Mouse (Mus musculus): Measurements from ENCODE around the gene Pmpcb. TPM values are rescaled to one million over a fixed set of nuclear protein-coding genes. Genes with fewer than 3 reads are reported as not detected.

Gene Pmpcb
- polyA plus RNA-seq, 1 experiment, result 92.8 TPM

DNA sequence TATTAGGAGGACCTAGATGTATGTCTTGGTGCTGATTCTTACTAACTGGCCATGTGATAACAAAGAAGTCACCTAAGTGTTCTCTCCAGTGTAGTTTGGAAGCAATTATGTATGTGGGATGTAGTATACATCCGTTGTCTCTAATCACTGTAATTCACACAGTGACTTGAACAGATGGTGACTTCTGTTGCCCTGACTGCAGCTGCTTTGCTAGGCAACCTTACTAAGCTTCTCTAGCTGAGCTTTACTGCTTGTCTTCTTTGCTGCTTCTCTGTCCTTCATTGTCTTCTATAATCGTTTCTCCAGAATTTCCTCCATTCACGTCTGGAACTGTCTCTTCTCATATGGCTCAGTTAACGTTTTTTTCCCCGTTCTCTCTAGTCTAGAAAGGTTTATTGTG is 52.1 kb downstream of the Pmpcb start:
- Histone ChIP-seq H3K4me3 (ENCODE audit: insufficient read depth, poor library complexity, severe bottlenecking) (no peak overlapping the region), H3K79me2 (ENCODE audit: control insufficient read depth, insufficient read depth) (peaks cover 85% of the 10 kb centered on the region), H3K27me3 (ENCODE audit: control insufficient read depth, insufficient read depth, insufficient read length) (no peaks in the 10 kb centered on the region), H3K79me3 (ENCODE audit: low read depth) (peaks cover 71% of the 10 kb centered on the region), H3K36me3 (ENCODE audit: control insufficient read depth, insufficient read depth) (peaks cover 19% of the 10 kb centered on the region), H3ac (ENCODE audit: control insufficient read depth, insufficient read length, low read depth) (no peak overlapping the region)
- TF ChIP-seq MYOG (IDR thresholded peaks at IDR 0.05; ENCODE audit: control insufficient read depth, extremely low read depth, insufficient read length), result no peak
- TF ChIP-seq USF1 (IDR thresholded peaks at IDR 0.05; ENCODE audit: low read depth), result no peak
- TF ChIP-seq MAX (IDR thresholded peaks at IDR 0.05), result no peak
- TF ChIP-seq FOSL1 (IDR thresholded peaks at IDR 0.05; ENCODE audit: insufficient read depth, low read length, poor library complexity, severe bottlenecking), result no peak
- no peak for TF ChIP-seq MYOD1 (IDR thresholded peaks at IDR 0.05; ENCODE audit: control insufficient read depth, insufficient read length, low read depth)
- TF ChIP-seq CTCF (IDR thresholded peaks at IDR 0.05; ENCODE audit: control insufficient read depth, insufficient read depth, insufficient read length), result no peak
- no peak for TF ChIP-seq CEBPB (IDR thresholded peaks at IDR 0.05; ENCODE audit: low read depth)

GRCm38 (mm10) chr5:21792166-21792565 is 55.2 kb downstream of the Pmpcb start:
- Histone ChIP-seq H3K4me3 (ENCODE audit: insufficient read depth, poor library complexity, severe bottlenecking) (no peak overlapping the region), H3ac (ENCODE audit: control insufficient read depth, insufficient read length, low read depth) (no peak overlapping the region), H3K36me3 (ENCODE audit: control insufficient read depth, insufficient read depth) (peaks cover 43% of the 10 kb centered on the region), H3K27me3 (ENCODE audit: control insufficient read depth, insufficient read depth, insufficient read length) (no peaks in the 10 kb centered on the region), H3K79me2 (ENCODE audit: control insufficient read depth, insufficient read depth) (peaks cover 90% of the 10 kb centered on the region), H3K79me3 (ENCODE audit: low read depth) (peaks cover 64% of the 10 kb centered on the region)
- no peak for TF ChIP-seq CTCF (IDR thresholded peaks at IDR 0.05; ENCODE audit: control insufficient read depth, insufficient read depth, insufficient read length)
- TF ChIP-seq MYOG (IDR thresholded peaks at IDR 0.05; ENCODE audit: control insufficient read depth, extremely low read depth, insufficient read length), result no peak
- TF ChIP-seq CEBPB (IDR thresholded peaks at IDR 0.05; ENCODE audit: low read depth), result no peak
- TF ChIP-seq MAX (IDR thresholded peaks at IDR 0.05), result no peak
- TF ChIP-seq FOSL1 (IDR thresholded peaks at IDR 0.05; ENCODE audit: insufficient read depth, low read length, poor library complexity, severe bottlenecking), result no peak
- TF ChIP-seq MYOD1 (IDR thresholded peaks at IDR 0.05; ENCODE audit: control insufficient read depth, insufficient read length, low read depth), result no peak
- no peak for TF ChIP-seq USF1 (IDR thresholded peaks at IDR 0.05; ENCODE audit: low read depth)

DNA sequence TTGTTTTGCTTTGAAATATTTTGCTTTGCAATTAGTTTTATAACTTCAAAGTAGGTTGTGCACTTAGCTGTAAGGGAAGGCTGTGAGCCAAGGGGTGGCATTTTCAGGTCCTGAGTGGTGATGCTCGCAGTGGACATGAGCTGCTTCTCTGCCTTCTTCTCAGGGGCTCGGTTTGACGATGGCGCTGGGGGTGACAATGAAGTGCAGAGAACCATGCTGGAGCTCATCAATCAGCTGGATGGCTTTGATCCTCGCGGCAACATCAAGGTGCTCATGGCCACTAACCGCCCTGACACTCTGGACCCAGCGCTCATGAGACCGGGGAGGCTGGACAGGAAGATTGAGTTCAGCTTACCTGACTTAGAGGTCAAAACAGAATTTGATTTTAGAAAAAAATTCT is 66.0 kb downstream of the Pmpcb start:
- peaks cover 68% of the 10 kb centered on the region for H3K36me3 ChIP-seq (ENCODE audit: control insufficient read depth, insufficient read depth)
- TF ChIP-seq MYOD1 (IDR thresholded peaks at IDR 0.05; ENCODE audit: control insufficient read depth, insufficient read length, low read depth) (no peak), FOSL1 (IDR thresholded peaks at IDR 0.05; ENCODE audit: insufficient read depth, low read length, poor library complexity, severe bottlenecking) (no peak), MAX (IDR thresholded peaks at IDR 0.05) (no peak), MYOG (IDR thresholded peaks at IDR 0.05; ENCODE audit: control insufficient read depth, extremely low read depth, insufficient read length) (no peak), CEBPB (IDR thresholded peaks at IDR 0.05; ENCODE audit: low read depth) (no peak), CTCF (IDR thresholded peaks at IDR 0.05; ENCODE audit: control insufficient read depth, insufficient read depth, insufficient read length) (no peak), USF1 (IDR thresholded peaks at IDR 0.05; ENCODE audit: low read depth) (no peak)
- H3ac ChIP-seq (ENCODE audit: control insufficient read depth, insufficient read length, low read depth), result no peak overlapping the region
- H3K79me3 ChIP-seq (ENCODE audit: low read depth), result no peaks in the 10 kb centered on the region
- H3K4me3 ChIP-seq (ENCODE audit: insufficient read depth, poor library complexity, severe bottlenecking), result no peak overlapping the region
- no peaks in the 10 kb centered on the region for H3K27me3 ChIP-seq (ENCODE audit: control insufficient read depth, insufficient read depth, insufficient read length)
- no peaks in the 10 kb centered on the region for H3K79me2 ChIP-seq (ENCODE audit: control insufficient read depth, insufficient read depth)

- no peaks in the 10 kb centered on the region for H3K27me3 ChIP-seq (ENCODE audit: control insufficient read depth, insufficient read depth, insufficient read length)
- no peak for TF ChIP-seq MAX (IDR thresholded peaks at IDR 0.05)
- no peaks in the 10 kb centered on the region for H3K79me3 ChIP-seq (ENCODE audit: low read depth)
- peaks cover 60% of the 10 kb centered on the region for H3K36me3 ChIP-seq (ENCODE audit: control insufficient read depth, insufficient read depth)
- no peaks in the 10 kb centered on the region for H3K79me2 ChIP-seq (ENCODE audit: control insufficient read depth, insufficient read depth)
- no peak overlapping the region for H3ac ChIP-seq (ENCODE audit: control insufficient read depth, insufficient read length, low read depth)
- H3K4me3 ChIP-seq (ENCODE audit: insufficient read depth, poor library complexity, severe bottlenecking), result no peak overlapping the region
Measured at GRCm38 (mm10) chr5:21803691-21804188, 66.8 kb downstream of the Pmpcb start.

DNA sequence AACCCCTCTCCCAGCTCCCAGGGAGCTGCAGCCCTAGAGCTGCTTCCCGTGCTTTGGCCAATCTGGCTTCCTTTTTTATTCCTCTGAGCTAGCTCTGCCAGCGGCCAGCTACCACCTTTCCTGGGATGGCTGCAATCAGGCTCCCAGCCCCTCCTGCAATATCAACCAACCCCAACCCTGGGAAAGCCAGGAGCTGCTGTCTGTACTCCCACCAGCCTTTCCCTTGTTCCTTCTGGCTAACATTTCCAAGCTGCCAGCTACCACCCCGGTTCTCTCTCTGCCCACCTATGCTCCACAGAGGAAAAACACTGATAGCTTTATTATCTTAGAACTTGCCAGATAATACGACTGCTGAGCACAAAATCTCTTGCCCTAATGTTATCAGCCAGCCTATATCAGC is 67.9 kb downstream of the Pmpcb start:
- Histone ChIP-seq H3K4me3 (ENCODE audit: insufficient read depth, poor library complexity, severe bottlenecking) (no peak overlapping the region), H3ac (ENCODE audit: control insufficient read depth, insufficient read length, low read depth) (no peak overlapping the region), H3K27me3 (ENCODE audit: control insufficient read depth, insufficient read depth, insufficient read length) (no peaks in the 10 kb centered on the region), H3K79me3 (ENCODE audit: low read depth) (no peaks in the 10 kb centered on the region), H3K36me3 (ENCODE audit: control insufficient read depth, insufficient read depth) (peaks cover 49% of the 10 kb centered on the region), H3K79me2 (ENCODE audit: control insufficient read depth, insufficient read depth) (no peaks in the 10 kb centered on the region)
- TF ChIP-seq CEBPB (IDR thresholded peaks at IDR 0.05; ENCODE audit: low read depth) (no peak), USF1 (IDR thresholded peaks at IDR 0.05; ENCODE audit: low read depth) (no peak), FOSL1 (IDR thresholded peaks at IDR 0.05; ENCODE audit: insufficient read depth, low read length, poor library complexity, severe bottlenecking) (no peak), CTCF (IDR thresholded peaks at IDR 0.05; ENCODE audit: control insufficient read depth, insufficient read depth, insufficient read length) (no peak), MYOG (IDR thresholded peaks at IDR 0.05; ENCODE audit: control insufficient read depth, extremely low read depth, insufficient read length) (no peak), MYOD1 (IDR thresholded peaks at IDR 0.05; ENCODE audit: control insufficient read depth, insufficient read length, low read depth) (no peak), MAX (IDR thresholded peaks at IDR 0.05) (no peak)

Other genes with a start within 250 kb of the Pmpcb start
- gene Lrrc17, start 193.6 kb upstream of the Pmpcb start, polyA plus RNA-seq (2012; fragmentation: generic; extraction: Trizol), result 22.7 TPM
- 0.07 TPM for gene Fbxl13, start 91.5 kb upstream of the Pmpcb start, polyA plus RNA-seq (2012; fragmentation: generic; extraction: Trizol)
- gene Armc10, start 91.3 kb upstream of the Pmpcb start, polyA plus RNA-seq (2012; fragmentation: generic; extraction: Trizol), result 13.3 TPM
- gene Napepld, start 35.7 kb upstream of the Pmpcb start, polyA plus RNA-seq (2012; fragmentation: generic; extraction: Trizol), result 0.50 TPM
- 22.3 TPM for gene Dnajc2, start 48.1 kb downstream of the Pmpcb start, polyA plus RNA-seq (2012; fragmentation: generic; extraction: Trizol)
- 141 TPM for gene Psmc2, start 48.1 kb downstream of the Pmpcb start, polyA plus RNA-seq (2012; fragmentation: generic; extraction: Trizol)
- not detected for gene Slc26a5, start 128.5 kb downstream of the Pmpcb start, polyA plus RNA-seq (2012; fragmentation: generic; extraction: Trizol)

All from C2C12 (cell line).